Mouse (Mus musculus) embryonic facial prominence, embryonic 11.5 days (tissue): ENCODE results near the gene Zfp612. TPM values are rescaled to one million over a fixed set of nuclear protein-coding genes. Genes with fewer than 3 reads are reported as not detected.

Experiments used
- ATAC-seq: fragments of 200-750 bp; cut with Nextera tagmentation; replicated peaks from 2 replicates; pipeline ENCODE4 v1.8.0; 2017; ENCODE audit warnings: low read depth; ENCODE audit not compliant: insufficient number of reproducible peaks, low FRiP score, low TSS enrichment
- DNase-seq: peaks from one replicate; pipeline ENCODE4 v3.0.0-alpha.2; 2015; ENCODE audit warnings: low spot score
- H3K27ac ChIP-seq: fragments of 300-500 bp; sonication (generic); replicated peaks from 2 replicates; pipeline ENCODE4 v1.5.1; 2014; ENCODE audit warnings: mild to moderate bottlenecking, low read depth, low read length, control low read depth
- H3K27me3 ChIP-seq: fragments of 300-500 bp; sonication (generic); 2 replicates; pipeline ENCODE4 v1.6.1; 2014; ENCODE audit warnings: mild to moderate bottlenecking, low read length, moderate library complexity, mixed read lengths; ENCODE audit not compliant: control insufficient read depth, insufficient read depth
- H3K36me3 ChIP-seq: fragments of 300-500 bp; sonication (generic); replicated peaks from 2 replicates; pipeline ENCODE4 v1.6.1; 2014; ENCODE audit warnings: low read depth, mild to moderate bottlenecking, low read length, moderate library complexity, mixed read lengths; ENCODE audit not compliant: control insufficient read depth, insufficient read depth
- H3K4me1 ChIP-seq: fragments of 300-500 bp; sonication (generic); 2 replicates; pipeline ENCODE4 v1.6.1; 2014; ENCODE audit warnings: low read length, mixed read lengths; ENCODE audit not compliant: control insufficient read depth, insufficient read depth
- H3K4me2 ChIP-seq: fragments of 300-500 bp; sonication (generic); 2 replicates; pipeline ENCODE4 v1.6.1; 2014; ENCODE audit warnings: low read depth, mild to moderate bottlenecking, control low read depth, low read length, moderate library complexity
- H3K4me3 ChIP-seq: fragments of 300-500 bp; sonication (generic); 2 replicates; pipeline ENCODE4 v1.5.1; 2014; ENCODE audit warnings: low read depth, low read length, control low read depth
- H3K9ac ChIP-seq: fragments of 300-500 bp; sonication (generic); replicated peaks from 2 replicates; pipeline ENCODE4 v1.6.1; 2014; ENCODE audit warnings: mild to moderate bottlenecking, control low read depth, low read length
- H3K9me3 ChIP-seq: fragments of 300-500 bp; sonication (generic); replicated peaks from 2 replicates; pipeline ENCODE4 v1.6.1; 2016; ENCODE audit warnings: mild to moderate bottlenecking, low read length, inconsistent platforms, mixed read lengths; ENCODE audit not compliant: control insufficient read depth
- WGBS: fragments of 180-500 bp; shearing (Covaris S2); extraction: QIAGEN DNeasy Blood & Tissue Kit; methylation state at CpG from one replicate; pipeline ENCODE4 v1.1.7; 2014; 5-methylcytosine and 5-hydroxymethylcytosine counted together
- polyA plus RNA-seq: library from polyadenylated mRNA; unstranded; fragments of >200 nt; fragmentation: Nextera tagmentation; extraction: Ambion mirVana; gene quantifications from 2 replicates; pipeline ENCODE4 v1.2.1, GENCODE M21; 2014

The Zfp612 gene
- polyA plus RNA-seq, 1 experiment from 2014 or later: 9.4 TPM

DNA sequence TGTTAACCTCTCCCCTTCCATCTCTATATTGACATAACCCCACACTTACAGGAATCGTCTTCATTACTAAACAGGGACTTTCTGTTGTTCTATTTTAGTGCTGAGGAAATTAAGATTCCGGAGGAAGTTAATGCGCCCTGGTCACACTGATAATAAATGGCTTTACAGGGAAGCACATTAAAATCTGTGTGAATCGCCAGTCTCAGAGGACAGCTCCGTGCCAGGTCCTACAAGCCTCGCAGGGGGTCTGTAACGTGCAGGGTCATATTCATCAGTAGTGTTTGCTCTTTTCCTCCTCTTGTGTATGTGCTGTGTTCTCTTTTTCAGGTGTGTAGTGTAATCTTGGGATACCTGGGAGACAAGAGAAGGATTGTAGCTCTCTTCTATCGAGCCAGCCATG lies 21.3 kb upstream of the Zfp612 start:
- no peak for ATAC-seq

GRCm38 (mm10) chr8:110064161-110064560 lies 15.4 kb upstream of the Zfp612 start:
- H3K9ac ChIP-seq: no peak overlapping the region
- no peak overlapping the region for H3K4me3 ChIP-seq
- ATAC-seq (no peak), DNase-seq (no peak)
- no peaks in the 10 kb centered on the region for H3K27me3 ChIP-seq
- no peaks in the 10 kb centered on the region for H3K9me3 ChIP-seq
- H3K27ac ChIP-seq: no peak overlapping the region
- H3K4me2 ChIP-seq: no peak overlapping the region
- no peaks in the 10 kb centered on the region for H3K36me3 ChIP-seq
- no peaks in the 10 kb centered on the region for H3K4me1 ChIP-seq
- 86% methylated on average over 9 of the region's 9 CpGs for WGBS

More for the DNA sequence above, 21.3 kb upstream of the Zfp612 start:
- no peaks in the 10 kb centered on the region for H3K9me3 ChIP-seq
- H3K4me1 ChIP-seq: no peaks in the 10 kb centered on the region
- H3K27ac ChIP-seq: no peak overlapping the region
- no peaks in the 10 kb centered on the region for H3K36me3 ChIP-seq
- WGBS: 85% methylated on average over 8 of the region's 8 CpGs
- no peak overlapping the region for H3K9ac ChIP-seq
- no peak for DNase-seq
- no peak overlapping the region for H3K4me2 ChIP-seq
- H3K4me3 ChIP-seq: no peak overlapping the region
- H3K27me3 ChIP-seq: no peaks in the 10 kb centered on the region

DNA sequence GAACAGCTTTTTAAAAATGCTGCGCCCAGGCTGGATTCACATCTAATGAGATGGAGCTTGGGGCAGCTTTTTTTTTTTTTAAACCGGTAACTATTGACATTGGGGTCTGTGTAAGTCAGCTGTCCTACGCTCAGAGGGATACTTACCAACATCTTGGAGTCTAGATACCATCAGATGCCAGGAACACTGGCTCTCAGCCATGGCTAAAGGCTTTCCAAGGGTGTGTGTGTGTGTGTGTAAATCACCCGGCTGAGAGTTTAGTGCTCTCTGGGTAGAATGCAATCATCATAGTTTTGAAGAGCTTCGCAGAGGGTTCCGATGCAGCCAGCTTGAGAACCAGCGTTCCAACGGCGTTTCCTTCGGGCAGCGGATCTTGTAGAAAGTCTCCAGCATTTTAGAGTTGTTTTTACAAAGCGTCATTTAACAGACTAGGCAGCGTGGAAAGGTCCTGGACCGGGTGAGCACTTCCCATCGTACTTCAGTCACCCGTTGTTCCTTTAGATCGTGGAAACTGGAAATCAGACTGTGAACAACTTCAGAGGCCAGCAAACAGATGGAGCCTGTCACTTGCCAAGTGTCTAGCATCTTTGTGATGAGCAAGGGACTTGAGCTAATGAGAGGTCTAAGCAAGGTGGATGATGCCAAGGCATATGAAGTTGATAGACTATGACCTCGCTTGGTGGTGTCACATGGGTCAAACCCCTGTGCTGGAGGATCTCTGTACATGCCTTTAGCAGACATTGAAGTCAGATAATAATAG lies 14.8 kb upstream of the Zfp612 start:
- DNase-seq: no peak

GRCm38 (mm10) chr8:110065676-110066075 lies 13.9 kb upstream of the Zfp612 start:
- H3K27ac ChIP-seq: no peak overlapping the region
- no peak overlapping the region for H3K4me3 ChIP-seq
- no peaks in the 10 kb centered on the region for H3K4me1 ChIP-seq
- no peak overlapping the region for H3K9ac ChIP-seq
- H3K4me2 ChIP-seq: no peak overlapping the region
- DNase-seq: no peak
- H3K9me3 ChIP-seq: no peaks in the 10 kb centered on the region
- H3K27me3 ChIP-seq: no peaks in the 10 kb centered on the region
- ATAC-seq: no peak
- 85% methylated on average over 4 of the region's 4 CpGs for WGBS
- no peaks in the 10 kb centered on the region for H3K36me3 ChIP-seq

More for the DNA sequence above, 14.8 kb upstream of the Zfp612 start:
- 89% methylated on average over 18 of the region's 18 CpGs for WGBS
- no peak overlapping the region for H3K4me3 ChIP-seq
- H3K36me3 ChIP-seq: no peaks in the 10 kb centered on the region
- no peak overlapping the region for H3K4me2 ChIP-seq
- no peak overlapping the region for H3K9ac ChIP-seq
- H3K4me1 ChIP-seq: no peaks in the 10 kb centered on the region
- H3K27me3 ChIP-seq: no peaks in the 10 kb centered on the region
- no peak overlapping the region for H3K27ac ChIP-seq
- H3K9me3 ChIP-seq: no peaks in the 10 kb centered on the region
- no peak for ATAC-seq

- H3K36me3 ChIP-seq: no peaks in the 10 kb centered on the region
- no peaks in the 10 kb centered on the region for H3K4me1 ChIP-seq
- no peak overlapping the region for H3K4me3 ChIP-seq
- no peaks in the 10 kb centered on the region for H3K27me3 ChIP-seq
- 91% methylated on average over 4 of the region's 4 CpGs for WGBS
- no peak overlapping the region for H3K4me2 ChIP-seq
- no peaks in the 10 kb centered on the region for H3K9me3 ChIP-seq
- H3K9ac ChIP-seq: no peak overlapping the region
- ATAC-seq: no peak
- no peak overlapping the region for H3K27ac ChIP-seq
- DNase-seq: no peak
These were observed 9.8 kb upstream of the Zfp612 start for GRCm38 (mm10) chr8:110069706-110070105.

- 13% methylated on average over 9 of the region's 9 CpGs for WGBS
- no peaks in the 10 kb centered on the region for H3K9me3 ChIP-seq
- H3K27me3 ChIP-seq: no peaks in the 10 kb centered on the region
- H3K9ac ChIP-seq: no peak overlapping the region
- no peak overlapping the region for H3K4me3 ChIP-seq
- H3K4me1 ChIP-seq: no peaks in the 10 kb centered on the region
- H3K27ac ChIP-seq: no peak overlapping the region
- peak; percentile 83 for DNase-seq
- H3K4me2 ChIP-seq: no peak overlapping the region
- no peaks in the 10 kb centered on the region for H3K36me3 ChIP-seq
- no peak for ATAC-seq
These were observed 7.9 kb upstream of the Zfp612 start for GRCm38 (mm10) chr8:110071600-110071999.

DNA sequence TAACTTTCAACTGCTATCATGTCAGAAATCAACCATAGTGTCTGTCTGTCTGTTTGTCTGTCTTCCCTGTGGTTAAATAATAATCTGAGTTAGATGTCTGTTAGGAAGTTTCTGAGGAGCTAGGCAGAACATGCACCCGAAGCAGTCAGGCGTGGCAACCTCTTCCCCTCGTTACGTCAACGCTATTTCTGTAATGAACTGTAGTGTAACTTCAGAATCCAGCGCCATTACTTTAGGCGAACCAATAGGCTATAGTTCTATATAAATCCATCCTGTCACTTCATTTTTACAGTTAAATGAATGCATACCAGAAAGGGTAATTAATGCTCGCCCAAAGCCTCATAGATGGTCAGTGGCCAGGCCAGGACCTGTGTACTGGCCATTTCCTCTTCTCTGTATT lies 5.0 kb upstream of the Zfp612 start:
- H3K4me2 ChIP-seq: no peak overlapping the region
- 84% methylated on average over 8 of the region's 8 CpGs for WGBS
- H3K4me3 ChIP-seq: no peak overlapping the region
- no peak overlapping the region for H3K9ac ChIP-seq
- ATAC-seq (no peak), DNase-seq (no peak)
- no peaks in the 10 kb centered on the region for H3K4me1 ChIP-seq
- H3K9me3 ChIP-seq: no peaks in the 10 kb centered on the region
- no peak overlapping the region for H3K27ac ChIP-seq
- H3K36me3 ChIP-seq: no peaks in the 10 kb centered on the region
- H3K27me3 ChIP-seq: no peaks in the 10 kb centered on the region

- DNase-seq (peak; percentile 10), ATAC-seq (no peak)
- Histone ChIP-seq H3K36me3 (no peaks in the 10 kb centered on the region), H3K9ac (no peak overlapping the region), H3K27me3 (no peaks in the 10 kb centered on the region), H3K9me3 (no peaks in the 10 kb centered on the region), H3K4me2 (no peak overlapping the region), H3K4me3 (no peak overlapping the region), H3K27ac (no peak overlapping the region), H3K4me1 (no peaks in the 10 kb centered on the region)
- 76% methylated on average over 11 of the region's 11 CpGs for WGBS
These were observed 3.0 kb downstream of the Zfp612 start for GRCm38 (mm10) chr8:110082416-110083105.
